Mouse (Mus musculus): ENCODE measurements at regions not wholly inside any gene's neighbourhood (a gene's known extent, or its start where the extent isn't known, plus 50 kb on each side); places are given as distances from the start of the nearest gene placed in this dataset.

DNA sequence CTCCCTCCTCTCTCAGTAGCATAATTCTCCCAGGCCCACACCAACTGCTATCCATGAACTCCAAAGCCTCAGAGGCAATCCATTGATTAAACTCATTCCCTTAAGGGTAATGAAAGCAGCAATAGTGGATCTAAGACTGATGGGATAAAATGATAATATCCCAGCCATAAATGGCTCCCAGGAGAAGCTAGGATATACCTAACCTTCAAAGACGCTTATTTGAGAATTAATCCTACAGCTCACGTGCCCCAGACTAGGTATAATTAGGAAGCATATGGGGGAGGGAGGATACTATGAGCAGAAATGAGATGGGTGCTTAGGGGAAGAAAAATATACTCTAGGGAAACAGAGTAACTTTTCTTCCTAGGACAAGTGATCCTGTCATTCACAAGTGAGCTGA lies 52.8 kb upstream of the Rnf32 start:
- H3K27ac ChIP-seq (ENCODE audit: poor library complexity, severe bottlenecking): no peak overlapping the region
- H3K4me1 ChIP-seq (replicated peaks): no peaks in the 10 kb centered on the region
- H3K4me2 ChIP-seq: no peak overlapping the region
- H3K4me3 ChIP-seq: no peak overlapping the region
- no peaks in the 10 kb centered on the region for H3K27me3 ChIP-seq (replicated peaks)
- 79% methylated on average over 2 of the region's 2 CpGs for WGBS
- H3K36me3 ChIP-seq: no peaks in the 10 kb centered on the region
- no peaks in the 10 kb centered on the region for H3K9me3 ChIP-seq (replicated peaks)
- no peak for ATAC-seq (ENCODE audit: insufficient number of reproducible peaks, low FRiP score)
- no peak overlapping the region for H3K9ac ChIP-seq

DNA sequence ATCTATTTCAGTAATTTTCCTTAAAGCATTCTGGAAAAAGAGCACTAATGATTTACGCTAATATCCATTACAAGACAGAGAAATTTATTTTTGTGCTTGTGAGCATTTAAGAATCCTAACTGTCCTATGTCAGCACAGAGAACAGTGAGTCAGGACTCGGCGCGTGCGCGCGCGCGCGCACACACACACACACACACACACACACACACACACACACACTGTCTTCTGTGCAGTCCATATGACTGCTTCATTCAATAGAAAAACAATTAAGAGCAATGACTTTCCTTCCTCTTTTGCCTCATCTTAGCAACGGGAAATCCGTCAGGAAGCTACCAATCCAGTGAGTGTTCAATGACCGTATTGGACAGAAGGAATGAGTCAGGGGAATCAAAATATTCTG lies 53.3 kb upstream of the Rnf32 start:
- no peak overlapping the region for H3K4me2 ChIP-seq
- H3K4me3 ChIP-seq: no peak overlapping the region
- no peaks in the 10 kb centered on the region for H3K36me3 ChIP-seq
- no peaks in the 10 kb centered on the region for H3K27me3 ChIP-seq (replicated peaks)
- H3K9me3 ChIP-seq (replicated peaks): no peaks in the 10 kb centered on the region
- H3K4me1 ChIP-seq (replicated peaks): no peaks in the 10 kb centered on the region
- ATAC-seq (ENCODE audit: insufficient number of reproducible peaks, low FRiP score): no peak
- no peak overlapping the region for H3K27ac ChIP-seq (ENCODE audit: poor library complexity, severe bottlenecking)
- H3K9ac ChIP-seq: no peak overlapping the region
- 88% methylated on average over 13 of the region's 13 CpGs for WGBS

DNA sequence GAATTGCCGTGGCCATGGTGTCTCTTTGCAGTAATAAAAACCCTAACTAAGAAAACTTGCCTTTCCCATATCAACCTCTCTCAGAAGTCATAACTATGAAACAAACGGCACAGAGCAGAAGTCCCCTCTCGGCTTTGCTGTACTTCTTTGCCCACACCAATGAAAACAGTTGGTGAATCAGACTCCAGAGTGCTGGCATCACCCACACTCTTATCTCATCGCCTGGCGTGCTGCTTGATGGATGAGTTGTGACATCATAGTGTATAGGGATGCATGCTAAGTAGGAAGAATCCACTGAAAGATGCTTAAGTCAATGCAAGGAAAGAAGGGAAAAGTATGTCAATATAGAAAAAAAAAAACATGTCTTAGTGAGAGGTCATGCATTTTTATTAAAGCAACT lies 58.3 kb upstream of the Rnf32 start:
- Histone ChIP-seq H3K27ac (ENCODE audit: poor library complexity, severe bottlenecking) (no peak overlapping the region), H3K4me2 (no peak overlapping the region), H3K4me1 (replicated peaks) (no peaks in the 10 kb centered on the region), H3K9ac (no peak overlapping the region), H3K27me3 (replicated peaks) (no peaks in the 10 kb centered on the region), H3K4me3 (no peak overlapping the region), H3K36me3 (no peaks in the 10 kb centered on the region), H3K9me3 (replicated peaks) (no peaks in the 10 kb centered on the region)
- 53% methylated on average over 5 of the region's 5 CpGs for WGBS
- no peak for ATAC-seq (ENCODE audit: insufficient number of reproducible peaks, low FRiP score)

DNA sequence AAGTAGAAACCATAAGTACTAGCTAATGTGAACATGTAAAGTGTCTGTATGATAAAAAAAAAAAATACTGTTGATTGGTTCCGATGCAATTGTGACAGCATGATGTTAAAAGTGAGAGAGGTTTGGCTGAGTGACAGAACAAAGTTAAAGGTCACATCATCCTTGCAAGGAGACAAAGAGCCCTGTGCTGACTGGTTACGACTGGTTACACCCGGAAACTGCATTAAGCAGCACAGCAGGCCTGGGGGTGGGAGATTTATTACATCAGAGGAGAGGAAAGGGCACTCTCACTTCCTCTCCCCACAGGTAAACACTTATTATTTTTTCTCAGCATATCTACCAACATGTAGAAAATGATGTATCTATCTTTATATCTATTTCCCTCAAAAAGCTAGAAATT lies 63.5 kb upstream of the Rnf32 start:
- no peak overlapping the region for H3K4me3 ChIP-seq
- WGBS: 27% methylated on average over 3 of the region's 3 CpGs
- H3K27ac ChIP-seq (ENCODE audit: poor library complexity, severe bottlenecking): no peak overlapping the region
- H3K36me3 ChIP-seq: no peaks in the 10 kb centered on the region
- no peak overlapping the region for H3K9ac ChIP-seq
- H3K4me1 ChIP-seq (replicated peaks): no peaks in the 10 kb centered on the region
- H3K27me3 ChIP-seq (replicated peaks): no peaks in the 10 kb centered on the region
- H3K4me2 ChIP-seq: no peak overlapping the region
- no peaks in the 10 kb centered on the region for H3K9me3 ChIP-seq (replicated peaks)
- ATAC-seq (ENCODE audit: insufficient number of reproducible peaks, low FRiP score): no peak

DNA sequence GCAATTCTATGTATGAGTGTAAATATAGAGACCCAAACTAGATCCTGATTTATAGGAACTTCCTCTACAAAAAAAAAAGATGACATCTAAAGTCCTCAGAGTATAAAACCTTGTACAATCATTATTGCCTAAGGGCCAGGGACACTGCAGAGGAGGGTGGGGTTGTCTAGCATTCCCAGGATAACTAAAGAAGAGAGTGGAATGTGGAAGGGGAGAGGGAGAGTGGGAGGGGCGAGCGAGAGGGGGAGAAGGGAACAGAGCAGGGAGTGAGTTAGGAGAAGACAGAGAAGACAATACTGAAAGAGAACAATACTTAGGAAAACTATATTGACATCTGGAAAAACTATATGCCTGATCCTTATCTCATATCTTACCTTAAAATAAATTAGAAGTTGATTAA lies 64.0 kb upstream of the Rnf32 start:
- Histone ChIP-seq H3K9me3 (replicated peaks) (no peaks in the 10 kb centered on the region), H3K36me3 (no peaks in the 10 kb centered on the region), H3K27me3 (replicated peaks) (no peaks in the 10 kb centered on the region), H3K4me1 (replicated peaks) (no peaks in the 10 kb centered on the region), H3K4me2 (no peak overlapping the region), H3K4me3 (no peak overlapping the region), H3K27ac (ENCODE audit: poor library complexity, severe bottlenecking) (no peak overlapping the region), H3K9ac (no peak overlapping the region)
- ATAC-seq (ENCODE audit: insufficient number of reproducible peaks, low FRiP score): no peak
- 15% methylated on average over 2 of the region's 2 CpGs for WGBS

DNA sequence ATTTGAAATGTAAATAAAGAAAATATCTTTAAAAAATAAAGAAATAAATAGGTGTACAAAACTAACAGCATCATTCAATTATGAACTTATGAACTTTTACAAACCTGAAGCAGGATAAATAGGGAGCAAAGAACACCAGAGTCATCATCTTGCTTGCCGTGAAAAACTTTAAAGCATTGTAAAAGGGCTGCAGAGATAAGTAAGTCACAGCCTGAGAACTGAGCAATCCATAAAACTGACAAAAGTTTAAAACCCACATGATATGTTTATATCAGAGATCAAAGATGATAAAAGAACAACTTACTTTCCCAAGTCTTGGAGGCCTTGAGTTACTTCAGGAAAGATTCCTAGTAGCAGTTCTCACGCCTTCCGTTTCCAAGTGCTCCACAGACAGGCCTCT lies 66.1 kb upstream of the Rnf32 start:
- Histone ChIP-seq H3K4me3 (no peak overlapping the region), H3K27ac (ENCODE audit: poor library complexity, severe bottlenecking) (no peak overlapping the region), H3K9ac (no peak overlapping the region), H3K4me2 (no peak overlapping the region), H3K9me3 (replicated peaks) (no peaks in the 10 kb centered on the region), H3K4me1 (replicated peaks) (no peaks in the 10 kb centered on the region), H3K36me3 (no peaks in the 10 kb centered on the region), H3K27me3 (replicated peaks) (no peaks in the 10 kb centered on the region)
- ATAC-seq (ENCODE audit: insufficient number of reproducible peaks, low FRiP score): no peak
- WGBS: 78% methylated on average over 3 of the region's 3 CpGs

DNA sequence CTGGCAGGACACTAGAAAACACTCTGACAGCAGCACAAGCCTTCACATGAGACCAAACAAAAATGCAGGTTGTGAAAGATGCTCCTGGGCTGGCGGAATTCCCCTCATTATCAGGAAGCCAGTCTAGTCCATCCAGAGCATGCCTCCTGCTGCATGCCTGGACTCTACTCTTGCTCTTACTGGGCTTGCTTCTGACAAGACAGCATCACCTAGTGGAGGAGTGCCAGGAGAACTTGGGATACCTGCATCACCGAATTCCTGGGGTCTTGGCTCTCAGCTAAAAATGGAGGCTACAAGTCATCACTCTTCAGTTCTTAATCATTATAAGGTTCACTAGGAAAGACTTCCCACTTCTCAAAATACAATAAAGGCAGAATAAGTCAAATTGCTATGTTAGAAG lies 78.8 kb upstream of the Rnf32 start:
- Histone ChIP-seq H3K4me1 (replicated peaks) (no peaks in the 10 kb centered on the region), H3K27ac (ENCODE audit: poor library complexity, severe bottlenecking) (no peak overlapping the region), H3K4me3 (no peak overlapping the region), H3K9me3 (replicated peaks) (no peaks in the 10 kb centered on the region), H3K4me2 (no peak overlapping the region), H3K36me3 (no peaks in the 10 kb centered on the region), H3K9ac (no peak overlapping the region), H3K27me3 (replicated peaks) (no peaks in the 10 kb centered on the region)
- 46% methylated on average over 2 of the region's 2 CpGs for WGBS
- no peak for ATAC-seq (ENCODE audit: insufficient number of reproducible peaks, low FRiP score)

DNA sequence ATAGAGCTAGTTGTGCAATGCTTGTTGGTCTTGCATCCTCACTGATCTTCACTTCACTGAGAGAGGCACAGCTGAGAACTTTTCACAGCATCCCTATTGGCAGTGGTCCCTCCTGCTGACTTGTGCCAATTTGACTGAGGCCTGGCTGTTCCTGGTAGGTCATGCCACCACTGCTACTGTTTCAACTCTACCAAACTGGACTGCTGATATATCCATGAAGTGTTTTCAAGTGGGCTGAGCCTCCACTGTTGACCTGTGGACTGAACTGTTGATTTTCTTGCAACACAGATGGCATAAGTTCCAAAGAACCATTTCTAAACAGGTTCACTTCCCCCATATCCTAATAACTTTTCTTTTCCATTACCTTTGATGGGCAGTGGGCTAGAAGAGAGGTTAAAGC lies 83.3 kb upstream of the Rnf32 start:
- no peak overlapping the region for H3K4me3 ChIP-seq
- H3K27me3 ChIP-seq (replicated peaks): no peaks in the 10 kb centered on the region

DNA sequence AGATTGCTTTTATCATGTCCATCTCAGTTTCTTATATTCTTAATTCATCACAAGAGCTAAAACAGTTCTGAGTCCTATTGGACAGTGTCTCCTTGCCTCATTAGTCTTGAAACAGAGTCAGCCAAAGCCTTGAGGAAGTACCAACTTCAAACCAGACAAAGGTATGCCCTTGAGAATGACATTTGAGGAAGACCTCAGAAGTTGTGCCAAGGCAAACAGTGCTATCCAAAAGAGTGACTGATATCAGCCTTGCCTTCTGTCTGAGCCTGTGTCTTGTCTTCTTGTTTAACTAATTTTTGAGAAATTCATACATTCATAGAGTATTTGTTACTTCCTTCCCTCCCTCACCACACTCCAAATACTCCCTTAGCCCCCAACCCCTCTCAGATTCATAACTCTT lies 88.5 kb upstream of the Rnf32 start:
- no peak for ATAC-seq (ENCODE audit: insufficient number of reproducible peaks, low FRiP score)
- Histone ChIP-seq H3K27me3 (replicated peaks) (no peaks in the 10 kb centered on the region), H3K9ac (no peak overlapping the region), H3K4me1 (replicated peaks) (no peaks in the 10 kb centered on the region), H3K4me3 (no peak overlapping the region), H3K36me3 (no peaks in the 10 kb centered on the region), H3K27ac (ENCODE audit: poor library complexity, severe bottlenecking) (no peak overlapping the region), H3K9me3 (replicated peaks) (peaks cover 3% of the 10 kb centered on the region; the same call in 1 of the 2 replicates), H3K4me2 (no peak overlapping the region)

More for the DNA sequence above, 83.3 kb upstream of the Rnf32 start:
- H3K36me3 ChIP-seq: no peaks in the 10 kb centered on the region
- no peak overlapping the region for H3K27ac ChIP-seq (ENCODE audit: poor library complexity, severe bottlenecking)
- no peak for ATAC-seq (ENCODE audit: insufficient number of reproducible peaks, low FRiP score)
- H3K4me2 ChIP-seq: no peak overlapping the region
- no peak overlapping the region for H3K9ac ChIP-seq
- no peaks in the 10 kb centered on the region for H3K9me3 ChIP-seq (replicated peaks)
- no peaks in the 10 kb centered on the region for H3K4me1 ChIP-seq (replicated peaks)

DNA sequence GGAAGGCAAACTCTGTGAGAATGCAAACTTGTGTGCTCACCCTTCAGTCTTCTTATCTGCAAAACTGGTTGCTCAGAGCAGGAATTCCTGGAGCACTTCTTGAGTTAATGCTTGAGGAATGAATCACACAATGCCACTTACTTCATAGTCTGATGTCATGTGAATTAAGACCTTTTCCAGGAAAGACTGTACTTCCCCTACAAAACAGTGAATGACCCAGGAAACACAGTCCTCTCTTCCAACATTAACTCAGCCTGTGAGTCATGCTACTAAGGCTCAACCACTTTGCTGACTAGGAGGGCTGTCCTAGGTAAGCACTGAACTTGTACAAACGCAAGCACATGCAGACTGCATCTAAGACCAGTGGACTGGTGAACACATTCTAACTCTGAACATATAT lies 112.5 kb upstream of the Rnf32 start:
- Histone ChIP-seq H3K27ac (ENCODE audit: poor library complexity, severe bottlenecking) (no peak overlapping the region), H3K27me3 (replicated peaks) (no peaks in the 10 kb centered on the region), H3K9me3 (replicated peaks) (no peaks in the 10 kb centered on the region), H3K36me3 (no peaks in the 10 kb centered on the region), H3K9ac (no peak overlapping the region), H3K4me3 (no peak overlapping the region), H3K4me1 (replicated peaks) (no peaks in the 10 kb centered on the region), H3K4me2 (no peak overlapping the region)
- ATAC-seq (ENCODE audit: insufficient number of reproducible peaks, low FRiP score): no peak
- WGBS: 63% methylated on average over 1 of the region's 1 CpGs

DNA sequence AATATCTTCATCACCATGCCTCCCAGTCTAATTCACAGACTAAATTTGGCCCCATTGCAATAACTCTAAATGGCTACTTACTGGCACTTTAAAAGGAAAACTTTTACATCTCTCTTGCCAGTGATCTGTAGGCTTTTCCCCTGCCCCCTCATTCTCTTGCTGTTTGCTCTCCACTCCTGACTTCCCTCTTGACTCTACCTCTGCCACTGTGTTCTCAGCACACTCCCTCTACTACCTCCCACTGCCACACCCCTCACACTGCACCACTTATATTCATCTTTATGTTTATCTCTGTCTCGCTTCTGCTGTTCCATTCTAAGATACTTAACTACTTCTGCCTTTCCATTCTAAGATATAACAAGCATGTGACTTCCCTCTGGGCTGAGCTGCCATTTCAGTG lies 141.4 kb upstream of the Rnf32 start:
- H3K27me3 ChIP-seq (replicated peaks): no peaks in the 10 kb centered on the region
- H3K4me3 ChIP-seq: no peak overlapping the region
- no peaks in the 10 kb centered on the region for H3K9me3 ChIP-seq (replicated peaks)
- ATAC-seq (ENCODE audit: insufficient number of reproducible peaks, low FRiP score): no peak
- no peak overlapping the region for H3K27ac ChIP-seq (ENCODE audit: poor library complexity, severe bottlenecking)
- no peak overlapping the region for H3K4me2 ChIP-seq
- H3K9ac ChIP-seq: no peak overlapping the region
- 71% methylated on average over 1 of the region's 1 CpGs for WGBS
- H3K4me1 ChIP-seq (replicated peaks): no peaks in the 10 kb centered on the region
- H3K36me3 ChIP-seq: no peaks in the 10 kb centered on the region

DNA sequence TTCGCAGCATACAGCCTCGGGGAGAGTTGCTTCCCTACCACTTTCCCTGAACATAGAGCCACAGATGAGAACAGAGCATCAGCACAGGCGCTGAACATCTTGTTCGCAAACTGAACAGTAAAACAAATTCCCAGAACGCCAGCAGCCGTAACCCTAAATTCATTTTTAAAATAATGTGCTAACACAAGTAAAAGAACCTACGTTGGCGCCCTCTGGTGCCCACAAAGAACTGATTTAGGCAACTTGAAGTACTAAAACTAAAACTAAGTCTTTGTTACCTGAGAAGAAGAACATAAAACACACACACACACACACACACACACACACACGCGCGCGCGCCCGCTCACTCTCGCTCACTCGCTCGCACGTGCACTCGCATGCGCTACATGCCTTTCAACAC lies 159.2 kb upstream of the Rnf32 start:
- Histone ChIP-seq H3K4me2 (no peak overlapping the region), H3K27ac (ENCODE audit: poor library complexity, severe bottlenecking) (no peak overlapping the region), H3K9ac (no peak overlapping the region), H3K9me3 (replicated peaks) (no peaks in the 10 kb centered on the region), H3K27me3 (replicated peaks) (no peaks in the 10 kb centered on the region), H3K36me3 (no peaks in the 10 kb centered on the region), H3K4me1 (replicated peaks) (peaks cover 17% of the 10 kb centered on the region), H3K4me3 (no peak overlapping the region)
- no peak for ATAC-seq (ENCODE audit: insufficient number of reproducible peaks, low FRiP score)
- WGBS: 62% methylated on average over 20 of the region's 20 CpGs

Data from heart, embryonic 12.5 days (tissue).